Mouse (Mus musculus): ENCODE data around the gene 1600002K03Rik. TPM values are rescaled to one million over a fixed set of nuclear protein-coding genes. Genes with fewer than 3 reads are reported as not detected.
A peak's percentile ranks its signal among the peaks of the same experiment; 100 is the strongest.

1600002K03Rik gene
- 12.8 and 13.3 TPM in 2 replicates for polyA plus RNA-seq (2015; fragmentation: Nextera tagmentation; extraction: Ambion mirVana)

GRCm38 (mm10) chr10:80172527-80173292 is at the start of gene 1600002K03Rik:
TSS of gene 1600002K03Rik (plus strand) at chr10:80172944.
- H3K27me3 ChIP-seq, result no peaks in the 10 kb centered on the region
- H3K4me3 ChIP-seq, result peak within 1 kb of the TSS; percentile 64
- H3K9me3 ChIP-seq, result no peaks in the 10 kb centered on the region
- H3K4me1 ChIP-seq, result peaks cover 43% of the 10 kb centered on the region
- peak within 1 kb of the TSS; percentile 54; the same call in 1 of the 2 replicates for H3K9ac ChIP-seq
- 6% methylated on average over 35 of the region's 35 CpGs for WGBS
- peak within 1 kb of the TSS; percentile 67 for H3K4me2 ChIP-seq
- H3K36me3 ChIP-seq, result peaks cover 28% of the 10 kb centered on the region
- ATAC-seq (ENCODE audit: insufficient number of reproducible peaks, low FRiP score, low TSS enrichment, low read depth), result peak; percentile 64
- peak within 1 kb of the TSS; percentile 90 for H3K27ac ChIP-seq

GRCm38 (mm10) chr10:80123932-80124562 is 48.7 kb upstream of the 1600002K03Rik start:
- no peak for ATAC-seq (ENCODE audit: insufficient number of reproducible peaks, low FRiP score, low TSS enrichment, low read depth)
- peaks cover 85% of the 10 kb centered on the region for H3K36me3 ChIP-seq
- no peak overlapping the region for H3K4me3 ChIP-seq
- H3K9ac ChIP-seq, result no peak overlapping the region
- H3K27me3 ChIP-seq, result no peaks in the 10 kb centered on the region
- H3K27ac ChIP-seq, result no peak overlapping the region
- 90% methylated on average over 9 of the region's 9 CpGs for WGBS
- H3K4me1 ChIP-seq, result peaks cover 16% of the 10 kb centered on the region
- no peak overlapping the region for H3K4me2 ChIP-seq
- H3K9me3 ChIP-seq, result no peaks in the 10 kb centered on the region

- H3K27me3 ChIP-seq, result no peaks in the 10 kb centered on the region
- no peak overlapping the region for H3K27ac ChIP-seq
- peaks cover 94% of the 10 kb centered on the region for H3K36me3 ChIP-seq
- ATAC-seq (ENCODE audit: insufficient number of reproducible peaks, low FRiP score, low TSS enrichment, low read depth), result no peak
- no peaks in the 10 kb centered on the region for H3K9me3 ChIP-seq
- 95% methylated on average over 8 of the region's 8 CpGs for WGBS
- H3K4me2 ChIP-seq, result no peak overlapping the region
- H3K4me1 ChIP-seq, result peaks cover 22% of the 10 kb centered on the region
- H3K9ac ChIP-seq, result no peak overlapping the region
- H3K4me3 ChIP-seq, result no peak overlapping the region
These were observed 44.8 kb upstream of the 1600002K03Rik start for GRCm38 (mm10) chr10:80127920-80128319.

GRCm38 (mm10) chr10:80129846-80130245 is 42.9 kb upstream of the 1600002K03Rik start:
- no peaks in the 10 kb centered on the region for H3K27me3 ChIP-seq
- no peak overlapping the region for H3K9ac ChIP-seq
- peaks cover 99% of the 10 kb centered on the region for H3K36me3 ChIP-seq
- no peak overlapping the region for H3K27ac ChIP-seq
- H3K4me2 ChIP-seq, result no peak overlapping the region
- no peaks in the 10 kb centered on the region for H3K9me3 ChIP-seq
- no peak for ATAC-seq (ENCODE audit: insufficient number of reproducible peaks, low FRiP score, low TSS enrichment, low read depth)
- H3K4me1 ChIP-seq, result peaks cover 28% of the 10 kb centered on the region
- no peak overlapping the region for H3K4me3 ChIP-seq
- 92% methylated on average over 9 of the region's 9 CpGs for WGBS

- Histone ChIP-seq H3K9ac (no peak overlapping the region), H3K4me1 (peaks cover 26% of the 10 kb centered on the region), H3K9me3 (no peaks in the 10 kb centered on the region), H3K4me3 (no peak overlapping the region), H3K27ac (no peak overlapping the region), H3K27me3 (0 out of 2 replicates have a peak, but pooled peaks cover 5% of the 10 kb centered on the region), H3K4me2 (no peak overlapping the region), H3K36me3 (peaks cover 99% of the 10 kb centered on the region)
- no peak for ATAC-seq (ENCODE audit: insufficient number of reproducible peaks, low FRiP score, low TSS enrichment, low read depth)
- 78% methylated on average over 18 of the region's 18 CpGs for WGBS
These were observed 42.2 kb upstream of the 1600002K03Rik start for GRCm38 (mm10) chr10:80130403-80131031.

GRCm38 (mm10) chr10:80131316-80131951 is 41.3 kb upstream of the 1600002K03Rik start:
- no peak for ATAC-seq (ENCODE audit: insufficient number of reproducible peaks, low FRiP score, low TSS enrichment, low read depth)
- 25% methylated on average over 55 of the region's 55 CpGs for WGBS
- Histone ChIP-seq H3K27ac (no peak overlapping the region), H3K36me3 (peaks cover 92% of the 10 kb centered on the region), H3K4me3 (peak overlapping the region; percentile 19), H3K4me1 (peaks cover 29% of the 10 kb centered on the region), H3K9me3 (no peaks in the 10 kb centered on the region), H3K9ac (no peak overlapping the region), H3K4me2 (peak overlapping the region; percentile 22; the same call in 1 of the 2 replicates), H3K27me3 (peaks cover 9% of the 10 kb centered on the region; the same call in 1 of the 2 replicates)

- 44% methylated on average over 27 of the region's 27 CpGs for WGBS
- H3K27ac ChIP-seq, result no peak overlapping the region
- peak overlapping the region; percentile 19 for H3K4me3 ChIP-seq
- peaks cover 14% of the 10 kb centered on the region for H3K27me3 ChIP-seq
- no peaks in the 10 kb centered on the region for H3K9me3 ChIP-seq
- no peak overlapping the region for H3K9ac ChIP-seq
- peak overlapping the region; percentile 22; the same call in 1 of the 2 replicates for H3K4me2 ChIP-seq
- H3K4me1 ChIP-seq, result peaks cover 35% of the 10 kb centered on the region
- no peak for ATAC-seq (ENCODE audit: insufficient number of reproducible peaks, low FRiP score, low TSS enrichment, low read depth)
- peaks cover 87% of the 10 kb centered on the region for H3K36me3 ChIP-seq
These were observed 40.8 kb upstream of the 1600002K03Rik start for GRCm38 (mm10) chr10:80131952-80132350.

- H3K4me2 ChIP-seq, result no peak overlapping the region
- H3K27me3 ChIP-seq, result peaks cover 20% of the 10 kb centered on the region
- no peak overlapping the region for H3K27ac ChIP-seq
- H3K36me3 ChIP-seq, result peaks cover 73% of the 10 kb centered on the region
- ATAC-seq (ENCODE audit: insufficient number of reproducible peaks, low FRiP score, low TSS enrichment, low read depth), result no peak
- H3K9me3 ChIP-seq, result no peaks in the 10 kb centered on the region
- H3K4me3 ChIP-seq, result no peak overlapping the region
- WGBS, result 68% methylated on average over 8 of the region's 8 CpGs
- H3K4me1 ChIP-seq, result peaks cover 48% of the 10 kb centered on the region
- no peak overlapping the region for H3K9ac ChIP-seq
These were observed 39.4 kb upstream of the 1600002K03Rik start for GRCm38 (mm10) chr10:80133226-80133849.

- no peaks in the 10 kb centered on the region for H3K9me3 ChIP-seq
- no peak overlapping the region for H3K9ac ChIP-seq
- WGBS, result 88% methylated on average over 9 of the region's 9 CpGs
- peaks cover 20% of the 10 kb centered on the region for H3K27me3 ChIP-seq
- H3K4me2 ChIP-seq, result no peak overlapping the region
- no peak for ATAC-seq (ENCODE audit: insufficient number of reproducible peaks, low FRiP score, low TSS enrichment, low read depth)
- H3K4me3 ChIP-seq, result no peak overlapping the region
- no peak overlapping the region for H3K27ac ChIP-seq
- H3K36me3 ChIP-seq, result peaks cover 62% of the 10 kb centered on the region
- H3K4me1 ChIP-seq, result peaks cover 57% of the 10 kb centered on the region
These were observed 38.3 kb upstream of the 1600002K03Rik start for GRCm38 (mm10) chr10:80134421-80134820.

GRCm38 (mm10) chr10:80135161-80135560 is 37.6 kb upstream of the 1600002K03Rik start:
- H3K27ac ChIP-seq, result no peak overlapping the region
- 84% methylated on average over 10 of the region's 10 CpGs for WGBS
- H3K9me3 ChIP-seq, result no peaks in the 10 kb centered on the region
- peaks cover 20% of the 10 kb centered on the region for H3K27me3 ChIP-seq
- no peak for ATAC-seq (ENCODE audit: insufficient number of reproducible peaks, low FRiP score, low TSS enrichment, low read depth)
- no peak overlapping the region for H3K9ac ChIP-seq
- H3K36me3 ChIP-seq, result peaks cover 54% of the 10 kb centered on the region
- peaks cover 60% of the 10 kb centered on the region for H3K4me1 ChIP-seq
- no peak overlapping the region for H3K4me3 ChIP-seq
- no peak overlapping the region for H3K4me2 ChIP-seq

GRCm38 (mm10) chr10:80135641-80136040 is 37.1 kb upstream of the 1600002K03Rik start:
- Histone ChIP-seq H3K27me3 (peaks cover 20% of the 10 kb centered on the region), H3K4me3 (no peak overlapping the region), H3K36me3 (peaks cover 50% of the 10 kb centered on the region), H3K4me2 (no peak overlapping the region), H3K9ac (no peak overlapping the region), H3K4me1 (peaks cover 61% of the 10 kb centered on the region), H3K9me3 (no peaks in the 10 kb centered on the region), H3K27ac (no peak overlapping the region)
- WGBS, result 86% methylated on average over 1 of the region's 1 CpGs
- no peak for ATAC-seq (ENCODE audit: insufficient number of reproducible peaks, low FRiP score, low TSS enrichment, low read depth)
